Mouse (Mus musculus): ENCODE data around the gene Ankrd55. TPM values are rescaled to one million over a fixed set of nuclear protein-coding genes. Genes with fewer than 3 reads are reported as not detected.

Ankrd55 gene
- polyA plus RNA-seq, 1 experiment, result not detected

GRCm38 (mm10) chr13:112271901-112272537 is 16.2 kb upstream of the Ankrd55 start:
- no peak for TF ChIP-seq EP300 (IDR thresholded peaks at IDR 0.05; ENCODE audit: insufficient read depth, low read depth, low read length)
- TF ChIP-seq CTCF (IDR thresholded peaks at IDR 0.05; ENCODE audit: low read depth, low read length), result peak; percentile 26
- Histone ChIP-seq H3K4me3 (ENCODE audit: low read depth, low read length) (no peak overlapping the region), H3K9ac (ENCODE audit: low read depth, poor library complexity, severe bottlenecking) (no peak overlapping the region)

GRCm38 (mm10) chr13:112274636-112275035 is 13.6 kb upstream of the Ankrd55 start:
- no peak overlapping the region for H3K27ac ChIP-seq (ENCODE audit: insufficient read depth, low read length)
- no peaks in the 10 kb centered on the region for H3K36me3 ChIP-seq (ENCODE audit: control insufficient read depth, insufficient read depth, low read length, poor library complexity, severe bottlenecking)
- TF ChIP-seq EP300 (IDR thresholded peaks at IDR 0.05; ENCODE audit: insufficient read depth, low read depth, low read length), result no peak
- TF ChIP-seq CTCF (IDR thresholded peaks at IDR 0.05; ENCODE audit: low read depth, low read length), result no peak
- TF ChIP-seq POLR2A (IDR thresholded peaks at IDR 0.05; ENCODE audit: insufficient read depth, low read length), result no peak
- no peak overlapping the region for H3K4me3 ChIP-seq (ENCODE audit: low read depth, low read length)
- H3K27me3 ChIP-seq (ENCODE audit: control insufficient read depth, insufficient read depth, low read length, poor library complexity, severe bottlenecking), result no peaks in the 10 kb centered on the region
- H3K9me3 ChIP-seq (replicated peaks; ENCODE audit: control insufficient read depth, insufficient read depth, low read length, poor library complexity, severe bottlenecking), result no peaks in the 10 kb centered on the region
- H3K4me1 ChIP-seq (ENCODE audit: control insufficient read depth, insufficient read depth, low read length), result no peaks in the 10 kb centered on the region
- no peak overlapping the region for H3K9ac ChIP-seq (ENCODE audit: low read depth, poor library complexity, severe bottlenecking)

More at GRCm38 (mm10) chr13:112271901-112272537, 16.2 kb upstream of the Ankrd55 start:
- no peak overlapping the region for H3K27ac ChIP-seq (ENCODE audit: insufficient read depth, low read length)
- no peaks in the 10 kb centered on the region for H3K36me3 ChIP-seq (ENCODE audit: control insufficient read depth, insufficient read depth, low read length, poor library complexity, severe bottlenecking)
- H3K27me3 ChIP-seq (ENCODE audit: control insufficient read depth, insufficient read depth, low read length, poor library complexity, severe bottlenecking), result no peaks in the 10 kb centered on the region; the same call in 1 of the 2 replicates
- no peaks in the 10 kb centered on the region for H3K4me1 ChIP-seq (ENCODE audit: control insufficient read depth, insufficient read depth, low read length)
- no peaks in the 10 kb centered on the region for H3K9me3 ChIP-seq (replicated peaks; ENCODE audit: control insufficient read depth, insufficient read depth, low read length, poor library complexity, severe bottlenecking)

- no peak overlapping the region for H3K9ac ChIP-seq (ENCODE audit: low read depth, poor library complexity, severe bottlenecking)
- no peaks in the 10 kb centered on the region for H3K9me3 ChIP-seq (replicated peaks; ENCODE audit: control insufficient read depth, insufficient read depth, low read length, poor library complexity, severe bottlenecking)
- H3K4me1 ChIP-seq (ENCODE audit: control insufficient read depth, insufficient read depth, low read length), result no peaks in the 10 kb centered on the region
- H3K4me3 ChIP-seq (ENCODE audit: low read depth, low read length), result no peak overlapping the region
- TF ChIP-seq POLR2A (IDR thresholded peaks at IDR 0.05; ENCODE audit: insufficient read depth, low read length) (no peak), EP300 (IDR thresholded peaks at IDR 0.05; ENCODE audit: insufficient read depth, low read depth, low read length) (no peak), CTCF (IDR thresholded peaks at IDR 0.05; ENCODE audit: low read depth, low read length) (no peak)
- H3K27me3 ChIP-seq (ENCODE audit: control insufficient read depth, insufficient read depth, low read length, poor library complexity, severe bottlenecking), result no peaks in the 10 kb centered on the region
- H3K27ac ChIP-seq (ENCODE audit: insufficient read depth, low read length), result no peak overlapping the region
- no peaks in the 10 kb centered on the region for H3K36me3 ChIP-seq (ENCODE audit: control insufficient read depth, insufficient read depth, low read length, poor library complexity, severe bottlenecking)
Measured at GRCm38 (mm10) chr13:112275951-112276350, 12.3 kb upstream of the Ankrd55 start.

- H3K27ac ChIP-seq (ENCODE audit: insufficient read depth, low read length), result no peak overlapping the region
- no peak for TF ChIP-seq CTCF (IDR thresholded peaks at IDR 0.05; ENCODE audit: low read depth, low read length)
- no peaks in the 10 kb centered on the region for H3K4me1 ChIP-seq (ENCODE audit: control insufficient read depth, insufficient read depth, low read length)
- H3K36me3 ChIP-seq (ENCODE audit: control insufficient read depth, insufficient read depth, low read length, poor library complexity, severe bottlenecking), result no peaks in the 10 kb centered on the region
- H3K9me3 ChIP-seq (replicated peaks; ENCODE audit: control insufficient read depth, insufficient read depth, low read length, poor library complexity, severe bottlenecking), result no peaks in the 10 kb centered on the region
- H3K4me3 ChIP-seq (ENCODE audit: low read depth, low read length), result no peak overlapping the region
- H3K9ac ChIP-seq (ENCODE audit: low read depth, poor library complexity, severe bottlenecking), result no peak overlapping the region
- no peaks in the 10 kb centered on the region for H3K27me3 ChIP-seq (ENCODE audit: control insufficient read depth, insufficient read depth, low read length, poor library complexity, severe bottlenecking)
Measured at GRCm38 (mm10) chr13:112277544-112277943, 10.7 kb upstream of the Ankrd55 start.

- H3K9ac ChIP-seq (ENCODE audit: low read depth, poor library complexity, severe bottlenecking), result no peak overlapping the region
- H3K27me3 ChIP-seq (ENCODE audit: control insufficient read depth, insufficient read depth, low read length, poor library complexity, severe bottlenecking), result no peaks in the 10 kb centered on the region
- no peaks in the 10 kb centered on the region for H3K9me3 ChIP-seq (replicated peaks; ENCODE audit: control insufficient read depth, insufficient read depth, low read length, poor library complexity, severe bottlenecking)
- H3K36me3 ChIP-seq (ENCODE audit: control insufficient read depth, insufficient read depth, low read length, poor library complexity, severe bottlenecking), result no peaks in the 10 kb centered on the region
- no peak overlapping the region for H3K27ac ChIP-seq (ENCODE audit: insufficient read depth, low read length)
- H3K4me3 ChIP-seq (ENCODE audit: low read depth, low read length), result no peak overlapping the region
- TF ChIP-seq CTCF (IDR thresholded peaks at IDR 0.05; ENCODE audit: low read depth, low read length) (no peak), POLR2A (IDR thresholded peaks at IDR 0.05; ENCODE audit: insufficient read depth, low read length) (no peak), EP300 (IDR thresholded peaks at IDR 0.05; ENCODE audit: insufficient read depth, low read depth, low read length) (no peak)
- no peaks in the 10 kb centered on the region for H3K4me1 ChIP-seq (ENCODE audit: control insufficient read depth, insufficient read depth, low read length)
Measured at GRCm38 (mm10) chr13:112278251-112278650, 10.0 kb upstream of the Ankrd55 start.

GRCm38 (mm10) chr13:112287135-112287534 is 1.1 kb upstream of the Ankrd55 start:
- Histone ChIP-seq H3K27ac (ENCODE audit: insufficient read depth, low read length) (peak overlapping the region; percentile 15; the same call in 1 of the 2 replicates), H3K27me3 (ENCODE audit: control insufficient read depth, insufficient read depth, low read length, poor library complexity, severe bottlenecking) (no peaks in the 10 kb centered on the region), H3K9ac (ENCODE audit: low read depth, poor library complexity, severe bottlenecking) (no peak overlapping the region), H3K9me3 (replicated peaks; ENCODE audit: control insufficient read depth, insufficient read depth, low read length, poor library complexity, severe bottlenecking) (peaks cover 13% of the 10 kb centered on the region), H3K36me3 (ENCODE audit: control insufficient read depth, insufficient read depth, low read length, poor library complexity, severe bottlenecking) (no peaks in the 10 kb centered on the region), H3K4me1 (ENCODE audit: control insufficient read depth, insufficient read depth, low read length) (peaks cover 2% of the 10 kb centered on the region), H3K4me3 (ENCODE audit: low read depth, low read length) (no peak overlapping the region)
- TF ChIP-seq CTCF (IDR thresholded peaks at IDR 0.05; ENCODE audit: low read depth, low read length) (no peak), POLR2A (IDR thresholded peaks at IDR 0.05; ENCODE audit: insufficient read depth, low read length) (no peak)
